In the genomic region with DNA sequence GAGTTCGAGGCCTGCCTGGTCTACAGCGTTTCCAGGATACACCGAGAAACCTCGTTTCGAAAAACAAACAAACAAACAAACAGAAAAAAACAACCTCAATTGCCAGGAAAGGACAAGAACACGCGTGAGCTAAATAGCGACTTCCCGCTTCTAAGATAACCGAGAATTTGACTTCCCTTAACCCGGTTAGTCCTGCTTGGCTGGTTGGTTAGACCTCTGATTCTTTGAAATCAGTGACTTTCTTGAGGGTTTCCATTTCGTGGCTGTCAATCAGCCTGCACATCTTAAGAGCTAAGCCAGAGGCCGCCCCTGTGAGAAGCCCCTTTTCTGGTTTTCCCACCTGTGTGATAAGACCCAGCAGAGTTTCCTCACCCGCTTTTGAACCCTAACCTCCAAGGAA, we compare ENCODE assay signal across 8 mouse cellular contexts. TPM values are rescaled to one million over a fixed set of nuclear protein-coding genes. Genes with fewer than 3 reads are reported as not detected.
DNase-seq lines count a peak whose midpoint lies in the region; ATAC-seq and TF ChIP-seq lines count a peak whose summit lies in the region.

No protein-coding gene starts in this region.

- 17% methylated on average over 14 of the region's 14 CpGs for WGBS in heart, embryonic 14.5 days
- 32% methylated on average over 14 of the region's 14 CpGs for WGBS in forebrain, embryonic 13.5 days
- 7% methylated on average over 14 of the region's 14 CpGs for WGBS in liver, embryonic 14.5 days (ENCODE audit: insufficient replicate concordance)

- intact Hi-C loops in heart, postnatal 36 days (cut with DNase I): loop anchor here (5.0 to 10.0 kb wide), 2 partner anchors 82 to 240 kb away; a partner anchor contains a TSS

- DNase-seq in heart, postnatal 36 days: no peak
- no peak for DNase-seq in ES-E14 (ENCODE audit: low read depth, low spot score)
- DNase-seq in liver, embryonic 14.5 days (ENCODE audit: low read depth in 3 of 3, low spot score in 3 of 3): peak in 1 of 3 experiments; percentile 31
- DNase-seq in frontal cortex, adult 2 months (ENCODE audit: extremely low spot score in 1 of 2, low spot score in 1 of 2): no peak
- no peak for DNase-seq in urinary bladder, postnatal 4 days (ENCODE audit: low spot score in 2 of 2)
- DNase-seq in adrenal gland, adult 2 months: no peak

- H3K9ac ChIP-seq in heart, embryonic 14.5 days (ENCODE audit: low read length): peak overlapping the region; percentile 84
- H3K9ac ChIP-seq in ES-E14 (ENCODE audit: insufficient read depth, low read depth, low read length, poor library complexity, severe bottlenecking): peak overlapping the region; percentile 58; the same call in 1 of the 2 replicates
- H3K9ac ChIP-seq in forebrain, embryonic 13.5 days: peak overlapping the region; percentile 91
- H3K9ac ChIP-seq in liver, embryonic 14.5 days (replicated peaks): peak overlapping the region; percentile 88

- no peaks in the 10 kb centered on the region for H3K9me3 ChIP-seq in heart, embryonic 14.5 days (ENCODE audit: control insufficient read depth, low read length)
- no peaks in the 10 kb centered on the region for H3K9me3 ChIP-seq in ES-E14 (ENCODE audit: control insufficient read depth, insufficient read depth, low read depth, low read length)
- H3K9me3 ChIP-seq in forebrain, embryonic 13.5 days (replicated peaks): no peaks in the 10 kb centered on the region
- no peaks in the 10 kb centered on the region for H3K9me3 ChIP-seq in liver, embryonic 14.5 days (ENCODE audit: control insufficient read depth, low read length)

- H3K4me1 ChIP-seq in heart, embryonic 14.5 days (ENCODE audit: control insufficient read depth in 2 of 2, insufficient read depth in 2 of 2, low read length in 2 of 2): peaks cover 6 to 16% of the 10 kb centered on the region in 2 experiments
- peaks cover 4 to 5% of the 10 kb centered on the region in 2 experiments; a peak in 3 of 4 replicates for H3K4me1 ChIP-seq in ES-E14 (ENCODE audit: control insufficient read depth in 2 of 2, insufficient read depth in 2 of 2, low read length in 2 of 2, poor library complexity in 1 of 2)
- H3K4me1 ChIP-seq in forebrain, embryonic 13.5 days: peaks cover 22% of the 10 kb centered on the region
- H3K4me1 ChIP-seq in liver, embryonic 14.5 days (replicated peaks; ENCODE audit: control insufficient read depth in 2 of 2, insufficient read depth in 2 of 2, low read length in 1 of 2): peaks cover 10 to 11% of the 10 kb centered on the region in 2 experiments

- no peaks in the 10 kb centered on the region for H3K36me3 ChIP-seq in heart, embryonic 14.5 days (ENCODE audit: control insufficient read depth, insufficient read depth, low read length)
- no peaks in the 10 kb centered on the region; the same call in 1 of the 2 replicates for H3K36me3 ChIP-seq in ES-E14 (ENCODE audit: control insufficient read depth, insufficient read depth, low read length, poor library complexity, severe bottlenecking)
- no peaks in the 10 kb centered on the region for H3K36me3 ChIP-seq in forebrain, embryonic 13.5 days (ENCODE audit: poor library complexity, severe bottlenecking)
- H3K36me3 ChIP-seq in liver, embryonic 14.5 days (replicated peaks; ENCODE audit: control insufficient read depth, insufficient read depth, low read depth): no peaks in the 10 kb centered on the region

- H3K27ac ChIP-seq in heart, embryonic 14.5 days (replicated peaks in 1 of 2; ENCODE audit: control insufficient read depth in 1 of 2, insufficient read depth in 1 of 2, low read depth in 2 of 2, low read length in 2 of 2): peak overlapping the region in 1 of 2 experiments; percentile 76; a peak in 1 of 4 replicates
- no peak overlapping the region for H3K27ac ChIP-seq in ES-E14 (ENCODE audit: insufficient read depth, low read depth, low read length, poor library complexity, severe bottlenecking)
- no peak overlapping the region for H3K27ac ChIP-seq in forebrain, embryonic 13.5 days
- H3K27ac ChIP-seq in liver, embryonic 14.5 days: peak overlapping the region; percentile 45; the same call in 1 of the 2 replicates

- no peak for ATAC-seq in heart, embryonic 14.5 days (ENCODE audit: insufficient number of reproducible peaks, insufficient read depth, low FRiP score, low read depth)
- no peak for ATAC-seq in forebrain, embryonic 13.5 days
- ATAC-seq in liver, embryonic 14.5 days (ENCODE audit: insufficient read depth): no peak

- TF ChIP-seq CTCF in liver, embryonic 14.5 days (IDR thresholded peaks at IDR 0.05; ENCODE audit: low read depth): no peak

- peak overlapping the region; percentile 74 for H3K4me2 ChIP-seq in heart, embryonic 14.5 days (ENCODE audit: low read length)
- H3K4me2 ChIP-seq in forebrain, embryonic 13.5 days: peak overlapping the region; percentile 66
- peak overlapping the region; percentile 80 for H3K4me2 ChIP-seq in liver, embryonic 14.5 days (ENCODE audit: low read depth)

- H3K27me3 ChIP-seq in heart, embryonic 14.5 days (ENCODE audit: control insufficient read depth, insufficient read depth, low read length): no peaks in the 10 kb centered on the region
- no peaks in the 10 kb centered on the region for H3K27me3 ChIP-seq in forebrain, embryonic 13.5 days
- H3K27me3 ChIP-seq in liver, embryonic 14.5 days (ENCODE audit: control insufficient read depth, insufficient read depth, low read length): no peaks in the 10 kb centered on the region

- in situ Hi-C loops in ES-E14 (cut with MboI; ENCODE audit: low sequenced_read_pairs in 2 of 2, unreplicated experiment in 2 of 2): no loop called here

- peak overlapping the region; percentile 68 to 91 for H3K4me3 ChIP-seq in heart, embryonic 14.5 days (ENCODE audit: control insufficient read depth in 1 of 2, insufficient read depth in 1 of 2, low read depth in 1 of 2, low read length in 2 of 2)
- peak overlapping the region; percentile 84 to 85 for H3K4me3 ChIP-seq in ES-E14 (ENCODE audit: insufficient read depth in 1 of 2, low read depth in 1 of 2, low read length in 2 of 2, poor library complexity in 1 of 2, severe bottlenecking in 1 of 2)
- H3K4me3 ChIP-seq in forebrain, embryonic 13.5 days: peak overlapping the region; percentile 81
- peak overlapping the region; percentile 72 to 82 for H3K4me3 ChIP-seq in liver, embryonic 14.5 days (ENCODE audit: insufficient read depth in 1 of 2, low read depth in 2 of 2, low read length in 2 of 2)

- TF ChIP-seq EP300 in liver, embryonic 14.5 days (IDR thresholded peaks at IDR 0.05; ENCODE audit: low read depth): no peak

TF ChIP-seq in ES-E14, 5 proteins besides CTCF, POLR2A, EP300 and RAD21:
- no peak for TF ChIP-seq ZNF384 (IDR thresholded peaks at IDR 0.05; ENCODE audit: low read depth, low read length)

RNA-seq across cellular contexts. Expression of a gene that starts 0.9 kb away (rescaled TPM):
- 45.9 and 48.3 TPM in 2 replicates for polyA plus RNA-seq in heart, embryonic 14.5 days (2014; fragmentation: Nextera tagmentation; extraction: Ambion mirVana)
- total RNA-seq in heart, postnatal 36 days (2021): 10 to 100 TPM; 43.0 to 49.1 TPM
- 33.9 and 59.8 TPM in 2 replicates for total RNA-seq in ES-E14 (2012; rRNA removed)
- polyA plus RNA-seq in forebrain, embryonic 13.5 days (2015; fragmentation: Nextera tagmentation; extraction: Ambion mirVana): 63.4 and 66.3 TPM in 2 replicates
- polyA plus RNA-seq in liver, embryonic 14.5 days (2012; rRNA removed): 17.7 and 22.7 TPM in 2 replicates
- polyA plus RNA-seq in liver, embryonic 14.5 days (2014; fragmentation: Nextera tagmentation; extraction: Ambion mirVana): 38.5 and 45.7 TPM in 2 replicates
- polyA plus RNA-seq in frontal cortex, adult 2 months (2012; rRNA removed): 46.0 and 49.7 TPM in 2 replicates
- 10 to 100 TPM; 27.7 to 41.0 TPM for total RNA-seq in adrenal gland, adult 2 months (2021)
- polyA plus RNA-seq in adrenal gland, adult 2 months (2012; rRNA removed): 10.4 and 13.9 TPM in 2 replicates
